Mouse (Mus musculus): ENCODE data around the gene Olfr397.

Gene Olfr397

DNA sequence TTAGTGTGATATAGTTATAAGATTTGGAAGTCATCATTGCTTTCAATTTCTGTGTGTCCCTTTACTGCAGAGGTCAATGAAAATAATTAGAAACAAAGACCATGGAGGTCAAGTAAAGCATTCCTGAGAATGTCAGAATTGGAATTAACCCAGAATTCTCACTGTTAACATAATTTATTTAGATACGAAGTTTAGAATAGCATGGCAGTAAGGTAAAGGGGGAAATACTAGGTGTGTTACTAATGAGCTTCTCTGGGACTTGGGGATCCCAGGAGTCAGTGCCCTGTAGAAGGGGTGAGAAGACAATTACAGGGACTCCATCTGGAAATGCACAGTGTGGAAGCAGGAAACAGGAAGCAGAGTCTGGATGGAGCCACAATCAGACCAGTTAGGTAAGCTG lies at the start of gene Olfr397:
Olfr397 (plus strand) TSS at position 301 of the 400 bp plus-strand sequence.
- no peak for DNase-seq (ENCODE audit: low spot score in 2 of 2)

DNA sequence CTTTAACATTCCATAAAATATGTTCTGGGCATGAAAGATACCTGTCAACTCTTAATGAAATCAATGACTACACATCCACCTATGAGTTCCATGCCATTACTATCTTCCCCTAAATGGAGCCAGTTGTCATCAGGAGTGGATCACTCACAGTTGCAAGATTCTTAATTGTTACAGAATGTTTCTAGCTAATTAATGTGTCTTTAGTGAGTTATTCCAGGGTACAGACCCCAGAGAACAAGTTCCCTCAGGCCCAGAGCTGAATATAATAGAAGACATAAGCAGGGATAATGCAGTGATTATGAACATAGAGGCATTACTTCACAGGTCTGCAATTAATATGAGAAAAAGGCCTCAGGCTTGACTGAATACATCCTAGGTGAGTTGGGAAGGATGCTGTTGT lies 24.2 kb upstream of the Olfr397 start, which contains the start of gene Olfr23:
Olfr23 (plus strand) TSS at position 301 of the 400 bp plus-strand sequence.
- no peak for DNase-seq (ENCODE audit: low spot score in 2 of 2)

DNA sequence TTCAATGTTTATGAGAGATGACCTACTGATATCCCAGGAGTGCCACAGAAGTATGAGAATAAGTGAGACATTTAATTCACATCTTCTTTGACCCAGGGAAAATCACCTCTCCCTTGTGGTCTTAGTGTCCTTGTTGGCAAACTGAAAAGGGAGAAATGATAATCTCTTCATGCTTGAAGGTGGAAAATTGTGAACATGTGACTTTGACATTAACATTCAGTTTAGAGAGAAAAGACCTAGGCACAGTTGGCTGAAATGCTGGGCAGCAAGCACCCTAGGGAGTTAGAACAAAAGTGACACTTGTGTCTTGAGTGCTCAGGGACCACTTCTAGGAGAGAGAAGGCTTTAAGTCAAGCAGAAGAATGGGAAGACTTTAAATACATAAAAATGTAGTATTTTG lies 29.7 kb downstream of the Olfr397 start, which contains the start of gene Olfr398:
Olfr398 (minus strand) TSS at position 101 of the 400 bp plus-strand sequence.
- no peak for DNase-seq (ENCODE audit: low spot score in 2 of 2)

DNA sequence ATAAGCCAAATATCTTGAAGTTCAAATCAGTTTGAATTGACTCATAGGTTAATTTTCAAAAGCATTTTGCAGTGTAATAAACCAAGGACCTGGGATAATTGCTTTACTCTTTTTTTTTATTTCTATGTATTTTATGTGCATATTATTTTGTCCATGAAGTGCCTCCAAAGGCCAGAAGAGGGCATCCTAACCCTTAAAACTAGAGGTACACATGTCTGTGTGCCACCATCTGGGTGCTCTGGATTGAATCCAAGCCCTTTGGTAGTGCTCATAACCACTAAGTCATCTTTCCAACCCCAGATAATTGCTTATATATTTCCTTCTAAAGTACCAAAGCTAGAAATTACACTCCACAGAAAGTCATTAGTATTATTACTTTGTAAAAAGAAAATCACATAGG lies 32.5 kb downstream of the Olfr397 start:
- DNase-seq (ENCODE audit: low spot score in 2 of 2): no peak
